Mouse (Mus musculus) adrenal gland, postnatal 0 days (tissue): Measurements from ENCODE around the gene Srgap2. TPM values are rescaled to one million over a fixed set of nuclear protein-coding genes. Genes with fewer than 3 reads are reported as not detected.

Experiments used
- microRNA-seq: library from miRNA; unstranded; fragments of <30 nt; microRNA quantifications from one replicate; pipeline ENCODE4, GENCODE M21; 2016; ENCODE audit warnings: borderline replicate concordance; ENCODE audit not compliant: insufficient number of aligned reads
- polyA plus RNA-seq: library from polyadenylated mRNA; unstranded; fragments of >200 nt; fragmentation: Nextera tagmentation; extraction: Ambion mirVana; gene quantifications from 2 replicates; pipeline ENCODE4 v1.2.1, GENCODE M21; 2015

Gene Srgap2
- 8.4 and 10.8 TPM in 2 replicates for polyA plus RNA-seq

GRCm38 (mm10) chr1:131527281-131528080 lies at the start of gene Srgap2, which contains the start of gene Fam72a:
Gene Srgap2 (minus strand): TSS chr1:131527352.
Gene Fam72a (plus strand): TSS chr1:131527903.

GRCm38 (mm10) chr1:131279456-131279776 lies 247.7 kb downstream of the Srgap2 start, which contains the start of gene Ikbke:
Gene Ikbke (minus strand): TSS chr1:131279606.

GRCm38 (mm10) chr1:131245089-131245856 lies 281.9 kb downstream of the Srgap2 start, which contains the start of gene Rassf5:
Gene Rassf5 (minus strand): TSS chr1:131245258.

Small RNA genes lying within 50 kb of the gene (microRNA-seq; reads per million reads assigned to microRNA genes)
- not detected for gene Gm24273

Other genes with a start within 250 kb of the Srgap2 start
- 3.8 and 4.9 TPM in 2 replicates for gene Ikbke, start 247.7 kb downstream of the Srgap2 start, polyA plus RNA-seq
- gene Fam72a, start 551 bp upstream of the Srgap2 start, polyA plus RNA-seq: 1.3 and 1.8 TPM in 2 replicates
- gene Avpr1b, start 71.9 kb upstream of the Srgap2 start, polyA plus RNA-seq: not detected in 2 replicates
- gene Ctse, start 111.0 kb upstream of the Srgap2 start, polyA plus RNA-seq: 3.8 and 5.6 TPM in 2 replicates
- 11.9 and 15.6 TPM in 2 replicates for gene Rab7b, start 161.3 kb upstream of the Srgap2 start, polyA plus RNA-seq
- gene Slc26a9, start 216.7 kb upstream of the Srgap2 start, polyA plus RNA-seq: 0.06 TPM in 1 of 2 replicates, not detected in the other